Mouse (Mus musculus): ENCODE results near the gene Galp.

The Galp gene

GRCm38 (mm10) chr7:6183802-6184201 lies 13.1 kb upstream of the Galp start:
- 73% methylated on average over 19 of the region's 19 CpGs for WGBS

GRCm38 (mm10) chr7:6184521-6184920 lies 12.4 kb upstream of the Galp start:
- 71% methylated on average over 8 of the region's 8 CpGs for WGBS

- WGBS, result 85% methylated on average over 1 of the region's 1 CpGs
Measured at GRCm38 (mm10) chr7:6185391-6185790, 11.5 kb upstream of the Galp start.

- 93% methylated on average over 2 of the region's 2 CpGs for WGBS
Measured at GRCm38 (mm10) chr7:6186176-6186575, 10.7 kb upstream of the Galp start.

GRCm38 (mm10) chr7:6186756-6187155 lies 10.1 kb upstream of the Galp start:
- WGBS, result 87% methylated on average over 2 of the region's 2 CpGs

GRCm38 (mm10) chr7:6189542-6189941 lies 7.3 kb upstream of the Galp start:
- 62% methylated on average over 45 of the region's 45 CpGs for WGBS

- WGBS, result 44% methylated on average over 3 of the region's 3 CpGs
Measured at GRCm38 (mm10) chr7:6191376-6191775, 5.5 kb upstream of the Galp start.

- 15% methylated on average over 5 of the region's 5 CpGs for WGBS
Measured at GRCm38 (mm10) chr7:6194129-6194528, 2.8 kb upstream of the Galp start.

- WGBS, result 53% methylated on average over 2 of the region's 2 CpGs
Measured at GRCm38 (mm10) chr7:6195777-6196176, 1.1 kb upstream of the Galp start.

- WGBS, result 84% methylated on average over 3 of the region's 3 CpGs
Measured at GRCm38 (mm10) chr7:6204200-6204599, 7.3 kb downstream of the Galp start.

- WGBS, result 50% methylated on average over 5 of the region's 5 CpGs
Measured at GRCm38 (mm10) chr7:6213144-6213543, 16.3 kb downstream of the Galp start.

GRCm38 (mm10) chr7:6214691-6215090 lies 17.8 kb downstream of the Galp start:
- whole genome bisulfite sequencing, result 78% methylated on average over 4 of the region's 4 CpGs

GRCm38 (mm10) chr7:6220147-6220546 lies 23.3 kb downstream of the Galp start:
- 43% methylated on average over 3 of the region's 3 CpGs for WGBS

GRCm38 (mm10) chr7:6221978-6222377 lies 25.1 kb downstream of the Galp start, which contains the start of gene Zscan5b:
TSS of gene Zscan5b (plus strand) at chr7:6222278.
- WGBS, result 92% methylated on average over 12 of the region's 12 CpGs

GRCm38 (mm10) chr7:6228491-6228890 lies 31.6 kb downstream of the Galp start:
- WGBS, result 51% methylated on average over 8 of the region's 8 CpGs

GRCm38 (mm10) chr7:6239787-6240186 lies 42.9 kb downstream of the Galp start:
- 40% methylated on average over 11 of the region's 11 CpGs for WGBS

- WGBS, result 25% methylated on average over 1 of the region's 1 CpGs
Measured at GRCm38 (mm10) chr7:6240841-6241425, 44.0 kb downstream of the Galp start.

- 58% methylated on average over 11 of the region's 11 CpGs for WGBS
Measured at GRCm38 (mm10) chr7:6244361-6245292, 47.7 kb downstream of the Galp start.

GRCm38 (mm10) chr7:6252410-6252809 lies 55.5 kb downstream of the Galp start, which contains the start of gene Epp13:
TSS of gene Epp13 (plus strand) at chr7:6252710.
- 86% methylated on average over 6 of the region's 6 CpGs for WGBS

GRCm38 (mm10) chr7:6254451-6254850 lies 57.6 kb downstream of the Galp start:
- WGBS, result 77% methylated on average over 5 of the region's 5 CpGs

GRCm38 (mm10) chr7:6257386-6257785 lies 60.5 kb downstream of the Galp start:
- 84% methylated on average over 4 of the region's 4 CpGs for WGBS

GRCm38 (mm10) chr7:6258232-6259220 lies 61.6 kb downstream of the Galp start:
- 39% methylated on average over 16 of the region's 16 CpGs for WGBS

Data from cerebral cortex, adult 2 months (tissue).